Mouse (Mus musculus) olfactory bulb, adult 2 months (tissue): ENCODE data around the gene Rec8. TPM values are rescaled to one million over a fixed set of nuclear protein-coding genes. Genes with fewer than 3 reads are reported as not detected.
A peak's percentile ranks its signal among the peaks of the same experiment; 100 is the strongest.

Experiments
- H3K27ac ChIP-seq: fragments of 200-500 bp; 2 replicates; pipeline ENCODE4 v1.5.1; 2012; ENCODE audit warnings: low read depth, low read length; ENCODE audit not compliant: insufficient read depth
- H3K4me1 ChIP-seq: fragments of 200-500 bp; 2 replicates; pipeline ENCODE4 v1.6.1; 2012; ENCODE audit warnings: low read length; ENCODE audit not compliant: control insufficient read depth, insufficient read depth
- H3K4me3 ChIP-seq: fragments of 200-500 bp; 2 replicates; pipeline ENCODE4 v1.5.1; 2012; ENCODE audit warnings: mild to moderate bottlenecking, low read depth, low read length, moderate library complexity; ENCODE audit not compliant: insufficient read depth
- CTCF ChIP-seq: fragments of 200-500 bp; IDR thresholded peaks from 2 replicates; pipeline ENCODE4 v1.5.1; 2012; ENCODE audit warnings: low read depth, mild to moderate bottlenecking, low read length, moderate library complexity; ENCODE audit not compliant: insufficient read depth
- POLR2A ChIP-seq: fragments of 200-500 bp; IDR thresholded peaks from 2 replicates; pipeline ENCODE4 v1.6.1; 2012; ENCODE audit warnings: mild to moderate bottlenecking, low read depth, low read length, moderate library complexity; ENCODE audit not compliant: insufficient read depth
- WGBS: fragments of 180-500 bp; shearing (Covaris S2); methylation state at CpG from one replicate; pipeline ENCODE4 v1.1.7; 2018; 5-methylcytosine and 5-hydroxymethylcytosine counted together
- polyA plus RNA-seq: library from polyadenylated mRNA; stranded (reverse); fragments of >200 nt; gene quantifications from 2 replicates; pipeline ENCODE4 v1.2.4, GENCODE M21; 2012; ENCODE audit warnings: low replicate concordance; ENCODE audit not compliant: missing spikeins, insufficient read depth, insufficient read length

The Rec8 gene
- polyA plus RNA-seq, 1 experiment: not detected

DNA sequence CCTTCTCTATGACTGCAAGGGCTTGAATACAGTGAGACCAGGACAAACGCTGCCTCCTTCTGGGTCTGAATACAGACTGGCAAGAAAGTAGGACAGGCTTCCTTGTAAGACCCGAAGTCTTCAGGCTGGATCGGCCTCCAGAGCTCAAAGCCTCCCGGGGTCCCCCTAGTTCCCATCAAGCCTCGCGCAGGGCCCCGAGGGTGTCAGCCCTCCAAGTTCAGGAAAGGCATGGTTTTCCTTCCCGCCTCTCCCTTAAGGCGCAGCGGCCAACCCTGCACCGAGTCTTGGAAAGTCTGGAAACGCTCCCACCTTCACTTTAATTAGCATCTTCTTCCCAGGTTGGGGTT lies 53.6 kb downstream of the Rec8 start:
- WGBS: under 1% methylated on average over 12 of the region's 12 CpGs
- Histone ChIP-seq H3K4me3 (peak overlapping the region; percentile 84), H3K4me1 (peaks cover 2% of the 10 kb centered on the region; the same call in 1 of the 2 replicates), H3K27ac (peak overlapping the region; percentile 88)
- TF ChIP-seq CTCF (no peak), POLR2A (no peak)

GRCm38 (mm10) chr14:55671833-55672740 lies 54.2 kb downstream of the Rec8 start, which contains the start of the genes Gmpr2 and Nedd8:
Gene Gmpr2 (plus strand): TSS chr14:55671941.
Gene Nedd8 (minus strand): TSS chr14:55672124.
- under 1% methylated on average over 38 of the region's 38 CpGs for WGBS
- Histone ChIP-seq H3K27ac (peak within 1 kb of the TSS; percentile 88), H3K4me1 (peaks cover 2% of the 10 kb centered on the region; the same call in 1 of the 2 replicates), H3K4me3 (peak within 1 kb of the TSS; percentile 84)
- no peak for TF ChIP-seq CTCF
- peak; percentile 42 for TF ChIP-seq POLR2A

GRCm38 (mm10) chr14:55672741-55673060 lies 54.9 kb downstream of the Rec8 start:
- peaks cover 2% of the 10 kb centered on the region; the same call in 1 of the 2 replicates for H3K4me1 ChIP-seq
- WGBS: 74% methylated on average over 7 of the region's 7 CpGs
- no peak for TF ChIP-seq POLR2A
- no peak for TF ChIP-seq CTCF
- H3K27ac ChIP-seq: no peak overlapping the region
- no peak overlapping the region for H3K4me3 ChIP-seq

Other genes starting within 250 kb of the Rec8 start
- not detected in 2 replicates for gene Dhrs4, start 139.3 kb upstream of the Rec8 start, polyA plus RNA-seq
- gene Carmil3, start 127.4 kb upstream of the Rec8 start, polyA plus RNA-seq: not detected in 2 replicates
- gene Cpne6, start 107.6 kb upstream of the Rec8 start, polyA plus RNA-seq: 357 TPM in 1 of 2 replicates, not detected in the other
- gene Nrl, start 93.1 kb upstream of the Rec8 start, polyA plus RNA-seq: not detected in 2 replicates
- gene Pck2, start 77.8 kb upstream of the Rec8 start, polyA plus RNA-seq: not detected in 2 replicates
- gene Dcaf11, start 58.0 kb upstream of the Rec8 start, polyA plus RNA-seq: not detected in 2 replicates
- not detected in 2 replicates for gene A730061H03Rik, start 57.6 kb upstream of the Rec8 start, polyA plus RNA-seq
- not detected in 2 replicates for gene Fitm1, start 42.4 kb upstream of the Rec8 start, polyA plus RNA-seq
- not detected in 2 replicates for gene Psme1, start 39.9 kb upstream of the Rec8 start, polyA plus RNA-seq
- gene Emc9, start 32.7 kb upstream of the Rec8 start, polyA plus RNA-seq: not detected in 2 replicates
- not detected in 2 replicates for gene Psme2, start 26.9 kb upstream of the Rec8 start, polyA plus RNA-seq
- not detected in 2 replicates for gene Rnf31, start 26.3 kb upstream of the Rec8 start, polyA plus RNA-seq
- gene Irf9, start 14.5 kb upstream of the Rec8 start, polyA plus RNA-seq: not detected in 2 replicates
- gene Ipo4, start 17.9 kb downstream of the Rec8 start, polyA plus RNA-seq: not detected in 2 replicates
- gene Gm49378, start 19.9 kb downstream of the Rec8 start, polyA plus RNA-seq: not detected in 2 replicates
- not detected in 2 replicates for gene Tm9sf1, start 25.8 kb downstream of the Rec8 start, polyA plus RNA-seq
- not detected in 2 replicates for gene Tssk4, start 32.1 kb downstream of the Rec8 start, polyA plus RNA-seq
- not detected in 2 replicates for gene Mdp1, start 42.5 kb downstream of the Rec8 start, polyA plus RNA-seq
- gene Gmpr2, start 53.9 kb downstream of the Rec8 start, polyA plus RNA-seq: not detected in 2 replicates
- not detected in 2 replicates for gene Nedd8, start 54.1 kb downstream of the Rec8 start, polyA plus RNA-seq
- not detected in 2 replicates for gene Tinf2, start 63.8 kb downstream of the Rec8 start, polyA plus RNA-seq
- gene Tgm1, start 95.9 kb downstream of the Rec8 start, polyA plus RNA-seq: not detected in 2 replicates
- gene Rabggta, start 104.2 kb downstream of the Rec8 start, polyA plus RNA-seq: not detected in 2 replicates
- not detected in 2 replicates for gene Dhrs1, start 127.7 kb downstream of the Rec8 start, polyA plus RNA-seq
- gene Nop9, start 127.7 kb downstream of the Rec8 start, polyA plus RNA-seq: not detected in 2 replicates
- gene Cideb, start 140.4 kb downstream of the Rec8 start, polyA plus RNA-seq: not detected in 2 replicates
- gene Ltb4r2, start 143.4 kb downstream of the Rec8 start, polyA plus RNA-seq: not detected in 2 replicates
- not detected in 2 replicates for gene Ltb4r1, start 147.9 kb downstream of the Rec8 start, polyA plus RNA-seq
- not detected in 2 replicates for gene Adcy4, start 166.1 kb downstream of the Rec8 start, polyA plus RNA-seq
- not detected in 2 replicates for gene Ripk3, start 170.8 kb downstream of the Rec8 start, polyA plus RNA-seq
- not detected in 2 replicates for gene Nfatc4, start 205.1 kb downstream of the Rec8 start, polyA plus RNA-seq
- not detected in 2 replicates for gene Nynrin, start 236.0 kb downstream of the Rec8 start, polyA plus RNA-seq